Mouse (Mus musculus): ENCODE measurements around the gene Fbxw27. TPM values are rescaled to one million over a fixed set of nuclear protein-coding genes. Genes with fewer than 3 reads are reported as not detected.
"Not testable (repeated sequence)": the region's sequence is repeated elsewhere in the genome, so short reads cannot be mapped to it uniquely, and the experiment has no call there.

The Fbxw27 gene
- polyA plus RNA-seq, 1 experiment from 2014 or later, result not detected

DNA sequence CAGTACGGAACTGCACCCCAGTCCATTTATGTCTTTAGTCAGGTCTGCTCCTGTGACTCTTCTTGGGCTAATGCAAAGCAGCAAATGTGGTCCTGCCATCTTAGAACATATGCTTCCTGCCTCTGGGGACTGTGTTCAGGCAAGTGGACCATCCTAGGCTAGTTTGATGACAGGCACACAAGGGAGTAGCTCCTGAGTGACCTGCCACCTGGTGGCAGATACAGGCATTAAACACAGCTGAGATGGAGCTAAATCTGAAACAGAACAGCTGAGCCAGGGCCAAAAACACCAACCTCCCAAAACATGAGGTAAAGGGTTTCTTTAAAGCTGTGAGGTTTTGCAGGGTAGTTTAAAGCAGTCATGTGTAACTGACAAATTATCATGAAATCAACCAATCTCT, 7.6 kb upstream of the Fbxw27 start:
- no peak for ATAC-seq (ENCODE audit: low FRiP score)
- no peaks in the 10 kb centered on the region for H3K36me3 ChIP-seq (replicated peaks)
- WGBS, result 100% methylated on average over 1 of the region's 1 CpGs

GRCm38 (mm10) chr9:109795811-109796210, 5.3 kb upstream of the Fbxw27 start:
- ATAC-seq (ENCODE audit: low FRiP score), result no peak
- H3K27ac ChIP-seq, result no peak overlapping the region
- H3K4me2 ChIP-seq, result no peak overlapping the region
- H3K4me3 ChIP-seq (replicated peaks), result no peak overlapping the region
- H3K36me3 ChIP-seq (replicated peaks), result no peaks in the 10 kb centered on the region
- H3K9me3 ChIP-seq, result no peaks in the 10 kb centered on the region
- H3K9ac ChIP-seq, result no peak overlapping the region
- H3K4me1 ChIP-seq, result no peaks in the 10 kb centered on the region
- WGBS, result 58% methylated on average over 2 of the region's 2 CpGs
- H3K27me3 ChIP-seq, result no peaks in the 10 kb centered on the region

More for the DNA sequence above, 7.6 kb upstream of the Fbxw27 start:
- Histone ChIP-seq H3K27me3 (no peaks in the 10 kb centered on the region), H3K4me3 (replicated peaks) (no peak overlapping the region), H3K4me1 (no peaks in the 10 kb centered on the region), H3K9ac (no peak overlapping the region), H3K4me2 (no peak overlapping the region), H3K27ac (no peak overlapping the region), H3K9me3 (no peaks in the 10 kb centered on the region)

DNA sequence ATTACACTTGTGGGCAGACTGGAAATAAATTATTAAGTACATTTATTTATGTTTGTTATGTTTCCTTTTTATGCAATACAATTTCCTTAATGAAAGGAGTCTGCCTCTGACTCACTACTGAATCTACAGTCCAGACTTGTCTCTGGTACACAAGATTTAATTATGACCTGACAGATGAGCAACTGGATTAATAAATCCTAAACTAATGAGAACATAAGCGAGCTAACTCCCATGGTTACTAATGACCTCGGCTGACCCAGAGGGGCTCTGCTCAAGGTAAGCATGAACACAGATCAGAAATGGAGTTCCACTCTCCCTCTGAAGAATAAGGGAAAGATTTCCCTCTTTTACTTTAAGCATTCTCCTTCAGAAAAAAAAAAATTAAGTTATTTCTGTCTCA, 4.8 kb upstream of the Fbxw27 start:
- Histone ChIP-seq H3K4me3 (replicated peaks) (no peak overlapping the region), H3K27ac (no peak overlapping the region), H3K4me2 (no peak overlapping the region), H3K9ac (no peak overlapping the region), H3K4me1 (no peaks in the 10 kb centered on the region), H3K27me3 (no peaks in the 10 kb centered on the region), H3K36me3 (replicated peaks) (no peaks in the 10 kb centered on the region), H3K9me3 (no peaks in the 10 kb centered on the region)
- WGBS, result 77% methylated on average over 2 of the region's 2 CpGs
- no peak for ATAC-seq (ENCODE audit: low FRiP score)

DNA sequence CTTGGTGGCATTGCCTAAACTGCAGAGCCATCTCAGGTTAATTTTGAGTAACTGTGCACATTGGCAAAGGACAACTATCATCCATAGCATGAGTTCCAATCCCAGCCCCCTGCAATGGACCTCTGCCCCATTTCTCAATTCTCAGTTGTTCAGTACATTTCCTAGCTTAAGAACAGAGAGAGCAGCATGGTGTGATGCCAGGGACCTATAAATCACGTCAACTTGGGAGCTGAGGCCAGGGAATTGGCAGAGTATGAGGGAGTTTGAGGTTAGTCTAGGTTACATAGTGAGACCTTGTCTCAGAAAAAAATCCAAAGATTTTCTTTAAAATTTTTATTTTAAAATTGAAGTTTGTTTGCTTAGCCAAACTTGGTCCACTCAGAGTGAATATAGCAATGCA, 23.6 kb downstream of the Fbxw27 start:
- H3K4me1 ChIP-seq; H3K27ac ChIP-seq; H3K9ac ChIP-seq; H3K4me2 ChIP-seq; H3K4me3 ChIP-seq (replicated peaks); H3K9me3 ChIP-seq; H3K36me3 ChIP-seq (replicated peaks); ATAC-seq (ENCODE audit: low FRiP score); H3K27me3 ChIP-seq: not testable (repeated sequence)
- WGBS, result 71% methylated on average over 1 of the region's 1 CpGs

DNA sequence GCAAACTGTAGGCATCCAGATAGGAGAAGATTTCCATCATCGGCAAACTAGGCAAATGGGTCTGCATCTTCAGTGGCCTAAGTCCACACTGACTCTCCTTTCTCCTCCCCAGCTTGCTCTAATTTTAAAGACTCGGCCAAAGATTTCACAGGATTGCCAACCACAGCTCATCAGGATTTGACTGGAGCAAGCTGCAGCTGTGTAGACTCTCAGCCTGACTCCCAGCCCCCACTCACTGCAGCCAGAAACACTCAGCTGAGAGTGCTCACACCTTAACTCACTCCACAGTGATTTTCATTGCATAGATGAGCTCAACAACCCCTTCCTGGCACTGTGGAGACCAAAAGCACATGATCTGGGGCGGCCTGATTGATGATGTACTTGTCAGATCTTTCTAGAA, 44.5 kb downstream of the Fbxw27 start, which contains the start of gene Fbxw26:
Gene Fbxw26, minus strand, starts transcription at position 101 of the 400 bp plus-strand sequence.
- not testable (repeated sequence) for H3K36me3 ChIP-seq (replicated peaks); H3K4me2 ChIP-seq; H3K27ac ChIP-seq; H3K4me1 ChIP-seq; H3K9ac ChIP-seq; H3K9me3 ChIP-seq; H3K4me3 ChIP-seq (replicated peaks); H3K27me3 ChIP-seq; ATAC-seq (ENCODE audit: low FRiP score)
- 80% methylated on average over 3 of the region's 3 CpGs for WGBS

Other genes starting within 250 kb of the Fbxw27 start
- not detected in 2 replicates for gene Fbxw15, start 222.4 kb downstream of the Fbxw27 start, polyA plus RNA-seq (2016; fragmentation: Nextera tagmentation; extraction: Ambion mirVana)
- gene Fbxw24, start 164.6 kb downstream of the Fbxw27 start, polyA plus RNA-seq (2016; fragmentation: Nextera tagmentation; extraction: Ambion mirVana), result not detected in 2 replicates
- not detected in 2 replicates for gene Fbxw25, start 126.0 kb downstream of the Fbxw27 start, polyA plus RNA-seq (2016; fragmentation: Nextera tagmentation; extraction: Ambion mirVana)
- gene Fbxw18, start 88.0 kb downstream of the Fbxw27 start, polyA plus RNA-seq (2016; fragmentation: Nextera tagmentation; extraction: Ambion mirVana), result not detected in 2 replicates
- gene Fbxw26, start 44.6 kb downstream of the Fbxw27 start, polyA plus RNA-seq (2016; fragmentation: Nextera tagmentation; extraction: Ambion mirVana), result not detected in 2 replicates
- not detected in 2 replicates for gene Spink8, start 21.6 kb upstream of the Fbxw27 start, polyA plus RNA-seq (2016; fragmentation: Nextera tagmentation; extraction: Ambion mirVana)
- 82.0 and 89.8 TPM in 2 replicates for gene Nme6, start 42.1 kb upstream of the Fbxw27 start, polyA plus RNA-seq (2016; fragmentation: Nextera tagmentation; extraction: Ambion mirVana)
- gene Camp, start 58.9 kb upstream of the Fbxw27 start, polyA plus RNA-seq (2016; fragmentation: Nextera tagmentation; extraction: Ambion mirVana), result 0.61 and 0.91 TPM in 2 replicates
- gene Cdc25a, start 84.9 kb upstream of the Fbxw27 start, polyA plus RNA-seq (2016; fragmentation: Nextera tagmentation; extraction: Ambion mirVana), result 42.1 and 44.3 TPM in 2 replicates
- 94.5 and 112 TPM in 2 replicates for gene Map4, start 140.8 kb upstream of the Fbxw27 start, polyA plus RNA-seq (2016; fragmentation: Nextera tagmentation; extraction: Ambion mirVana)